Mouse (Mus musculus): ENCODE results near the gene Qrfpr. TPM values are rescaled to one million over a fixed set of nuclear protein-coding genes. Genes with fewer than 3 reads are reported as not detected.

The Qrfpr gene
- 0.39 TPM in 1 of 2 replicates, not detected in the other for polyA plus RNA-seq (2016; fragmentation: Nextera tagmentation; extraction: Ambion mirVana)

DNA sequence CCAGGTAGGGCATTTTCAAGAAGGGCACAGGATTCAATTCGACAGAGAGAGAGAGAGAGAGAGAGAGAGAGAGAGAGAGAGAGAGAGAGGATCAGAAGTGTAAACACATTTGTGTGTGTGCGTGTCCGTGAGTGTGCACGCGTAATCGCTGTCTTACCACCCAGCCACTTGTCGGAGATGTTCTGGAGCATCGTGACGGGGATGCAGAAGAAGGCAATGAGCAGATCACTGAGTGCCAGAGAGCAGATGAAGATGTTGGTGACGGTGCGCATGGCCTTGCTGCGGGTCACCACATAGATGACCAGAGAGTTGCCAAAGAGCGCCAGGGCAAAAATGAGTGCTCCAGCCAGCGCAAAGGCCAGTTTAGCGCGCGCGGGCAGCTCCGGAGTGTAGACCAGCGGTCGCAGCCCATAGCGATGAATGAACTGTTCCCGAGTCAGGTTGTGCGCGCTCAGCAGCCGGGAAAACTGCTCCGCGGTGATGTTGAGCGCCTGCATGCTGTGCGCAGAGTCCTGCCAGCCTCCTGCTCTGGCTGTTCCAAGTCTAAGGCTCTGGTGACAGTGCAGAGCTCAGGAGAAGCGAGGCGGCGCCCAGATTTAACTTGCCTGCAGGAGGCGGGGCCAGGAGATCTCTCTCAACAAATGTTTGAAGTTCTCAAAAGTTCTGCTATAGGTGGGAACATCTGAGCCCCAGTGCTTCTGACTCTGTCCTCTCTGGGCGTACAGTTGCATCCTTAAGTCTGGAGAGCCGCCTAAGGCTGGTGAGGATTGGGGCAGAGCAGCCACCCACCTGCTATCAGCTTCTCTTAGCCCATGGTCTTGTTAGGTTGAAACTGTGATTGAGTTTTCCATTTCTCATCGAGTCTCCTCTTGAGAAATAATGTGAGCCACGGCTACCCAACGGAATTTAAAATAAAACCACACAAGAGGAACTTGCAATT lies at the start of gene Qrfpr:
Gene Qrfpr (minus strand): TSS at position 571 of the 940 bp plus-strand sequence.
- Histone ChIP-seq H3K4me3 (replicated peaks) (peak within 1 kb of the TSS; percentile 37), H3K9ac (replicated peaks) (0 out of 2 replicates have a peak within 1 kb of the TSS, but pooled peaks have one; percentile 37), H3K36me3 (no peaks in the 10 kb centered on the region), H3K4me2 (peak within 1 kb of the TSS; percentile 61), H3K27ac (no peak within 1 kb of the TSS), H3K27me3 (peaks cover 33% of the 10 kb centered on the region), H3K4me1 (replicated peaks) (peaks cover 9% of the 10 kb centered on the region), H3K9me3 (no peaks in the 10 kb centered on the region)
- 12% methylated on average over 39 of the region's 39 CpGs for WGBS
- ATAC-seq (ENCODE audit: insufficient number of reproducible peaks, insufficient read depth, low FRiP score, low TSS enrichment, low read depth): peak; percentile 76; the same call in 1 of the 2 replicates

DNA sequence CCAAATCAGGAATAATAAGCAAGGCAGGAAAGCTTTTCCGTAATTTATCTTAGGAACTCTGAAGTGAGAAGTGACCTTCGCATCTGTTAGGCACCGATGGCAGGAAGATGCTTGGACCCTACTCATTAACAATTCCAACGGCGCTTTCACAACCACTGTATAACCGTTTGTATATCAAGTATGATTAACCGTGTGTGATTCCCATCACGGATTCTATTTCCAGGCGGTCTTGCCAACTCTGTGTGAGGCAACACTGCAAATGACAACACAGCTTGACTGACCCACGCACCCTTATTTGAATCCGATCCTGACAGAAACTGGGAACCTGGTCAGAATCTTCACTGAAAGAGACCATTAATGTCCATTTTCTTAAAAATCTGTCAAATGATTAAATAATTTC lies 41.8 kb upstream of the Qrfpr start:
- Histone ChIP-seq H3K27ac (no peak overlapping the region), H3K27me3 (no peaks in the 10 kb centered on the region), H3K4me1 (replicated peaks) (no peaks in the 10 kb centered on the region), H3K36me3 (no peaks in the 10 kb centered on the region), H3K9ac (replicated peaks) (no peak overlapping the region), H3K4me2 (no peak overlapping the region), H3K9me3 (no peaks in the 10 kb centered on the region), H3K4me3 (replicated peaks) (no peak overlapping the region)
- ATAC-seq (ENCODE audit: insufficient number of reproducible peaks, insufficient read depth, low FRiP score, low TSS enrichment, low read depth): no peak
- WGBS: 88% methylated on average over 11 of the region's 11 CpGs

DNA sequence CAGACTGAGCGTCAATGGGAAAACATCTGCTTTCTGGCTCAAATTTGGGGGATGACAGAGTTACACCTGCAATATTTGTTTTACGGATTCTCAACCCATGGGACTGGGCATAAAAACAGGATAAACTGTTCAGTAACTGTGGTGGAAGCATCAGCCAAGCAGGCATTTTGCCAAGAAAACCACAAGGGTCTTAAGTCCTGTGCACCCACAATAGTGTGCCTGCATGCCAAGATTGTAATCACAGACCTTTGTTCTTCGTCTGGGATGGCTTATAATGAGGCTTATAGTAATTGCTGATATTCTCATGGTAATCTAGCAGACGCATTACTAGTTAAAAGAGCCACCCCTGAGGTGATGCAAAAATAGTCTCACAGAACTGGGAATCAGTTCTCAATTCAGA lies 41.2 kb upstream of the Qrfpr start:
- Histone ChIP-seq H3K4me3 (replicated peaks) (no peak overlapping the region), H3K36me3 (no peaks in the 10 kb centered on the region), H3K9me3 (no peaks in the 10 kb centered on the region), H3K4me1 (replicated peaks) (no peaks in the 10 kb centered on the region), H3K27me3 (no peaks in the 10 kb centered on the region), H3K4me2 (no peak overlapping the region), H3K27ac (no peak overlapping the region), H3K9ac (replicated peaks) (no peak overlapping the region)
- no peak for ATAC-seq (ENCODE audit: insufficient number of reproducible peaks, insufficient read depth, low FRiP score, low TSS enrichment, low read depth)
- 77% methylated on average over 4 of the region's 4 CpGs for WGBS

DNA sequence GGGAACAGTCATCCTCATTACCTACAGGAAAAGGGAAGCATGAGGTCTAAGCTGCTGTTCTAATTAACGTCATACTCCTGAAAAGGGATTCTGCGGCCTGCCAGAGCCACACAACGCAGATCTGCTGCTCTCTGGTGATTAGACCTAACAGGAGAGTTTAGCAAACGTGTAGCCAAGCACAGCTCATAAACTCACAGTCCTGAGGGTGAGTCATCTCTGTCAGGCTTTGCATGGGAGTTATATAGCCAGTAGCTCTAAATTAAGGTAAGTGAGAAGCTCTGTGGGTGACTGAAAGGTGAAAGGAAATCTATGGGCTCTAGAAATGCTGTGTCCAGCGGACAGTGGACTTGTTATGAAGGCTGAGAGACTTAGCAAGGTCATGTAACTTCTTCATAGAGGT lies 28.5 kb upstream of the Qrfpr start:
- Histone ChIP-seq H3K36me3 (no peaks in the 10 kb centered on the region), H3K4me3 (replicated peaks) (no peak overlapping the region), H3K9me3 (no peaks in the 10 kb centered on the region), H3K27ac (no peak overlapping the region), H3K4me2 (no peak overlapping the region), H3K9ac (replicated peaks) (no peak overlapping the region), H3K27me3 (no peaks in the 10 kb centered on the region), H3K4me1 (replicated peaks) (no peaks in the 10 kb centered on the region)
- 23% methylated on average over 5 of the region's 5 CpGs for WGBS
- ATAC-seq (ENCODE audit: insufficient number of reproducible peaks, insufficient read depth, low FRiP score, low TSS enrichment, low read depth): no peak

DNA sequence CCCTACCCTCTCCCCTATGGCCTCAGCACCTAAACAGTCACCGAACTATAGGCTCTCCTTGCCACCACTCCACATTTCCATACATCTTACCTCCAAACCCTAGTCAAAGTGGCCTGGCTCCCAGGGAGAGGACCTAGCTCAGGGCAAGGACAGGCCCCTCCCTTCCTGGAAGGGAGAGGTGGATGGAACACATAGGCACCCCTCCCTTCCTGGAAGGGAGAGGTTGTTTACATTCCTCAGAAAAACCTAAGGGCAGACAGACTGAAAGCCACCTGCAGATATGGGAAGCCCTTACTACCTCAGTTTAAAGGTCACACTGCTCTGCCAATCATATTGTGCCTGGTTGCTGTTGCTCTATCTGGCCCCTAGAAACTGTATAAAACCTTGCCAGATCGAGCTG lies 26.3 kb upstream of the Qrfpr start:
- 93% methylated on average over 2 of the region's 2 CpGs for WGBS
- H3K36me3 ChIP-seq: no peaks in the 10 kb centered on the region
- H3K4me1 ChIP-seq (replicated peaks): no peaks in the 10 kb centered on the region
- H3K4me3 ChIP-seq (replicated peaks): no peak overlapping the region
- no peak for ATAC-seq (ENCODE audit: insufficient number of reproducible peaks, insufficient read depth, low FRiP score, low TSS enrichment, low read depth)
- H3K4me2 ChIP-seq: no peak overlapping the region
- H3K27ac ChIP-seq: no peak overlapping the region
- H3K9ac ChIP-seq (replicated peaks): no peak overlapping the region
- no peaks in the 10 kb centered on the region for H3K27me3 ChIP-seq
- no peaks in the 10 kb centered on the region for H3K9me3 ChIP-seq

DNA sequence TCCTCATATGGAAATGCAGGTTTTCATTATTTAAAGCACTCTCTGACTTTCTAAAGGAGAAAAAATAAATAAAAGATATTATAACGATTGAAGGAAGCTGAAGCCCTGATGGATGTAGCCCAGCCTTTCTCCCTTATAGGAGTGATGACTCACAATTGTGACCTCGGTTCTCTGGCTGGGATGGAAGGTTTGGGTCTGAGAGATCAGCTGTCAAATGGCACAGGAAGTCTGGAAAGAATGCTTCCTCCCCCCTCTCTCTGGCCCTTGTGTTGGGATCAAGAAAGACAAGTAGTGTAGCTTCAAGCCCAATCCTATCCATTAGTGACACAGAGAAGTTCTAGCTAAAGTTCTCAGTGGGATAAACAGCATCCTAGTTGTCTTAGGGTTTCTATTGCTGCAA lies 7.8 kb upstream of the Qrfpr start:
- H3K4me1 ChIP-seq (replicated peaks): no peaks in the 10 kb centered on the region
- H3K4me2 ChIP-seq: no peak overlapping the region
- H3K4me3 ChIP-seq (replicated peaks): no peak overlapping the region
- H3K36me3 ChIP-seq: no peaks in the 10 kb centered on the region
- no peak for ATAC-seq (ENCODE audit: insufficient number of reproducible peaks, insufficient read depth, low FRiP score, low TSS enrichment, low read depth)
- H3K27me3 ChIP-seq: no peaks in the 10 kb centered on the region
- 71% methylated on average over 2 of the region's 2 CpGs for WGBS
- H3K9ac ChIP-seq (replicated peaks): no peak overlapping the region
- no peak overlapping the region for H3K27ac ChIP-seq
- no peaks in the 10 kb centered on the region for H3K9me3 ChIP-seq

DNA sequence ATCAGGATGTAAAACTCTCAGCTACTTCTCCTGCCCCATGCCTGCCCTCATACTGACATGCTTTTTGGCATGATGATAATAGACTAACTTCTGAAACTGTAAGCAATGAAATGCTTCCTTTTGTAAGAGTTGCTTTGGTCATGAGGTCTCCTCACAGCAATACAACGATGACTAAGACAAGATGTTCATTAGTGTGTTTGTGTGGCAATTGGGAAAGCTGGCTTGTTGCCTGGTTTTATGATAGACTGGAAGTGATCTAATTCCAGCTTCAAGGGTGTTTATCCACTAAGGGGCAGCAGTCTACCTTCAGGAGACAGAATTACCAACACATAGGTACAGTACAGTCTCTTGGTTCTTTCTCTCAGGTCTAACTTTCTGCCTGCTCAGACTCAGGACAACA lies 5.1 kb upstream of the Qrfpr start:
- Histone ChIP-seq H3K4me1 (replicated peaks) (0 out of 2 replicates have a peak, but pooled peaks cover 1% of the 10 kb centered on the region), H3K4me3 (replicated peaks) (no peak overlapping the region), H3K36me3 (no peaks in the 10 kb centered on the region), H3K27me3 (peaks cover 9% of the 10 kb centered on the region), H3K9me3 (no peaks in the 10 kb centered on the region), H3K4me2 (no peak overlapping the region), H3K27ac (no peak overlapping the region), H3K9ac (replicated peaks) (no peak overlapping the region)
- ATAC-seq (ENCODE audit: insufficient number of reproducible peaks, insufficient read depth, low FRiP score, low TSS enrichment, low read depth): no peak
- 96% methylated on average over 1 of the region's 1 CpGs for WGBS

DNA sequence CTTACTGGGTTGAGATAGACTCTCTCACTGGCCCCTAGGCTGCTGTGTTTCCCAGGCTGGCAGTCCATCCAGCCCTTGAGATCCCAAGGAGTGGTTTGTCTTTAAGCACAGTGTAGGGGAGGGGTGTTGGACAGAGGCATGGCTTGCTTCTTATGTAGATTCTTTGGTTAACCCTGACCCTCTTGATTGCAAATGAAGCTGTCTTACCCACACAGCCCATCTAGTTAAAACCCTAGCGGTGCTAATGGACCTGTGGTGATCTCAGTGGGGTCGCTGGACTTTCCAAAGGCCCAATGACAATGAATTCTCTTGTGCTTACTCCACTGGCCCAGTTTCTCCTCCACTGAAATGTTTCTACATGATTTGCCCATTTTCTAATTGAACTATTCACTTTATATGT lies 1.2 kb upstream of the Qrfpr start:
- Histone ChIP-seq H3K27ac (no peak overlapping the region), H3K36me3 (no peaks in the 10 kb centered on the region), H3K4me2 (no peak overlapping the region), H3K9ac (replicated peaks) (no peak overlapping the region), H3K27me3 (peaks cover 33% of the 10 kb centered on the region), H3K4me3 (replicated peaks) (no peak overlapping the region), H3K9me3 (no peaks in the 10 kb centered on the region), H3K4me1 (replicated peaks) (peaks cover 9% of the 10 kb centered on the region)
- no peak for ATAC-seq (ENCODE audit: insufficient number of reproducible peaks, insufficient read depth, low FRiP score, low TSS enrichment, low read depth)
- WGBS: 16% methylated on average over 2 of the region's 2 CpGs

DNA sequence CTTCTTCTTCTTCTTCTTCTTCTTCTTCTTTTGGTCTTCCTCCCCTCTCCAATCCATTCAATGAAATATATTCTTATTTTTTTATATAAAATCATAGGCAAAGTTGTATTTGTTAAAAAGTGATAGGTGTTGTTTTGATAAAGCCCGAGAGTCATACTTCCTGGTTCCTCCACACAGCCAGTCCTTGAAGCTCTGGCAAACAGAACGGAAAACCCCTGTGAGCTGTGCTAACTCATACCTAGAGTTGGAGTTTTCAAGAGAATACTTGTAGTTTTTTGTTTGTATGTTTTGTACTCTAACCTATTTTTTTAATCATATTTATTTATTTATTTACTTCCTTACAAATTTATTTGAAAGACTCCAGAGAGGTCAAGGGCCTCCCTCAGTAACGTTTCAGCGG lies 9.4 kb downstream of the Qrfpr start:
- no peak overlapping the region for H3K27ac ChIP-seq
- no peak overlapping the region for H3K4me3 ChIP-seq (replicated peaks)
- H3K36me3 ChIP-seq: no peaks in the 10 kb centered on the region
- H3K9me3 ChIP-seq: no peaks in the 10 kb centered on the region
- ATAC-seq (ENCODE audit: insufficient number of reproducible peaks, insufficient read depth, low FRiP score, low TSS enrichment, low read depth): no peak
- WGBS: 81% methylated on average over 4 of the region's 4 CpGs
- H3K4me1 ChIP-seq (replicated peaks): no peaks in the 10 kb centered on the region
- H3K4me2 ChIP-seq: no peak overlapping the region
- H3K9ac ChIP-seq (replicated peaks): no peak overlapping the region
- H3K27me3 ChIP-seq: 0 out of 2 replicates have a peak, but pooled peaks cover 3% of the 10 kb centered on the region

DNA sequence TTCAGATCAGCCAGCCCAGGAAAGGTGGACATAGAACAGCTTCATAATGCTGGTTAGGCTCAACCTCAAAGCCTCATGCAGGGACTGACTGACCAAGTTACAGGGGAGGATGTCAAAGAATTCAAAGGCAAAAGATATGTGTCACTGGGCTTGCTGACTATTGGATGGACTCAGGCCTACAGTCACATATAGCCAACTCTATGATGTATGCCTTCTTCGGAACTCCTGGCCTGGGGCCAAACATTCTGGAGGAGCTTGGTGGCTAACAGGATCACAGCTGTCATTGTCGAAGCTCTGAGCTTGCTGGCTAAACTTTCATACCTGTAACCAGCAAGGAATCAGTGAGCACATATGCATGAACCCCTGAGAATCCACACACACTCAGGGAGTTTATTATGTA lies 11.2 kb downstream of the Qrfpr start:
- Histone ChIP-seq H3K27ac (no peak overlapping the region), H3K36me3 (no peaks in the 10 kb centered on the region), H3K9ac (replicated peaks) (no peak overlapping the region), H3K27me3 (no peaks in the 10 kb centered on the region), H3K4me2 (no peak overlapping the region), H3K4me3 (replicated peaks) (no peak overlapping the region), H3K4me1 (replicated peaks) (no peaks in the 10 kb centered on the region), H3K9me3 (no peaks in the 10 kb centered on the region)
- 69% methylated on average over 2 of the region's 2 CpGs for WGBS
- ATAC-seq (ENCODE audit: insufficient number of reproducible peaks, insufficient read depth, low FRiP score, low TSS enrichment, low read depth): no peak

DNA sequence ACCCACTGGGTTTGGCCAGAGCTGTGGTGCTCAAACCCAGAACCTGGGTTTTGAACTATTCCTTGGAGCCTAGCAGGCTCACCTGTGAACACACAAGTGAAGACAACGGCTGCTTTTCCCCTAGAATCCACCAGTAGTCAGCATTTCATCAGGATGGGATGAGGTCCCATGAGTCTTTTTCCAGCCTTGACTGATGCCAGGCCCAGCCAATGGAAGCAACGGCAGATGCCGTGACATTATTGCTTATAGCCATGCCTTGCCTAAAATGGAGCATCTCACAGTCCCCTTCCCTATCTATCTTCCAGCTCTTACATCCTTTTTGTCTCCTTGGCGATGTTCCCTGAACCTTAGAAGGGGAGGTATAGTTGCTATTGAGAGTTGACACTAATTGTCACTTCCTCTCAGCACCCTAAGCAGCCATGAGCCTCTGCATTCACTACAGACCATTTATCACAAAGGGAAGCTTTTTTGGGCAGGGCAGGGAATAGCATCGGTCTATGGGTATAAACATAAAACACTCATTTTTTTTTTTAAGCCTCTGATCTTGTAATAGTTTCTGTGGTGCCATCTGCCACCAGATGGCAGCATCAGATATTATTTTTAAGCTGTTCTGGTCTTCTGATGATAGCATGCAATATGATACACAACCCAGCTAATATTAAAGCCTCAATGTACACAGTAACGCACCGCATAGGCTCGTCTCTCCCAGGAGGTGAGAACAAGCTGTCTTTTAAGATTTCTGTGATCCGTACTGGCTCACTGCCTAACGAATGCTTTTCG lies 12.1 kb downstream of the Qrfpr start:
- no peak for ATAC-seq (ENCODE audit: insufficient number of reproducible peaks, insufficient read depth, low FRiP score, low TSS enrichment, low read depth)
- no peak overlapping the region for H3K9ac ChIP-seq (replicated peaks)
- H3K9me3 ChIP-seq: no peaks in the 10 kb centered on the region
- no peaks in the 10 kb centered on the region for H3K4me1 ChIP-seq (replicated peaks)
- H3K27me3 ChIP-seq: no peaks in the 10 kb centered on the region
- no peaks in the 10 kb centered on the region for H3K36me3 ChIP-seq
- no peak overlapping the region for H3K4me3 ChIP-seq (replicated peaks)
- no peak overlapping the region for H3K27ac ChIP-seq
- H3K4me2 ChIP-seq: no peak overlapping the region
- 66% methylated on average over 11 of the region's 11 CpGs for WGBS

Measured in limb, embryonic 12.5 days (tissue).